Mouse (Mus musculus) heart, embryonic 12.5 days (tissue): Measurements from ENCODE around the gene Asb8. TPM values are rescaled to one million over a fixed set of nuclear protein-coding genes. Genes with fewer than 3 reads are reported as not detected.

Experiments used
- ATAC-seq: fragments of 200-750 bp; cut with Nextera tagmentation; 2 replicates; pipeline ENCODE4 v1.8.0; 2017; ENCODE audit warnings: moderate TSS enrichment, moderate library complexity; ENCODE audit not compliant: insufficient number of reproducible peaks, low FRiP score
- H3K27ac ChIP-seq: fragments of 300-500 bp; sonication (generic); 2 replicates; pipeline ENCODE4 v1.5.1; 2016; ENCODE audit warnings: mild to moderate bottlenecking, moderate library complexity; ENCODE audit not compliant: poor library complexity, severe bottlenecking
- H3K27me3 ChIP-seq: fragments of 300-500 bp; sonication (generic); replicated peaks from 2 replicates; pipeline ENCODE4 v1.6.1; 2016; ENCODE audit warnings: mild to moderate bottlenecking, moderate library complexity
- H3K36me3 ChIP-seq: fragments of 300-500 bp; sonication (generic); 2 replicates; pipeline ENCODE4 v1.6.1; 2016; ENCODE audit warnings: mild to moderate bottlenecking, moderate library complexity
- H3K4me1 ChIP-seq: fragments of 300-500 bp; sonication (generic); replicated peaks from 2 replicates; pipeline ENCODE4 v1.6.1; 2016; ENCODE audit warnings: mild to moderate bottlenecking
- H3K4me2 ChIP-seq: fragments of 300-500 bp; sonication (generic); 2 replicates; pipeline ENCODE4 v1.6.1; 2016; ENCODE audit warnings: mild to moderate bottlenecking, moderate library complexity
- H3K4me3 ChIP-seq: fragments of 300-500 bp; sonication (generic); 2 replicates; pipeline ENCODE4 v1.5.1; 2016; ENCODE audit warnings: mild to moderate bottlenecking
- H3K9ac ChIP-seq: fragments of 300-500 bp; sonication (generic); 2 replicates; pipeline ENCODE4 v1.6.1; 2016; ENCODE audit warnings: mild to moderate bottlenecking, moderate library complexity
- H3K9me3 ChIP-seq: fragments of 300-500 bp; sonication (generic); replicated peaks from 2 replicates; pipeline ENCODE4 v1.6.1; 2016; ENCODE audit warnings: mild to moderate bottlenecking, moderate library complexity
- WGBS: fragments of 180-500 bp; shearing (Covaris S2); methylation state at CpG from one replicate; pipeline ENCODE4 v1.1.7; 2016; 5-methylcytosine and 5-hydroxymethylcytosine counted together
- polyA plus RNA-seq: library from polyadenylated mRNA; unstranded; fragments of >200 nt; fragmentation: Nextera tagmentation; extraction: Ambion mirVana; gene quantifications from 2 replicates; pipeline ENCODE4 v1.2.1, GENCODE M21; 2016

The Asb8 gene
- polyA plus RNA-seq, 1 experiment from 2014 or later = 76.2 TPM

DNA sequence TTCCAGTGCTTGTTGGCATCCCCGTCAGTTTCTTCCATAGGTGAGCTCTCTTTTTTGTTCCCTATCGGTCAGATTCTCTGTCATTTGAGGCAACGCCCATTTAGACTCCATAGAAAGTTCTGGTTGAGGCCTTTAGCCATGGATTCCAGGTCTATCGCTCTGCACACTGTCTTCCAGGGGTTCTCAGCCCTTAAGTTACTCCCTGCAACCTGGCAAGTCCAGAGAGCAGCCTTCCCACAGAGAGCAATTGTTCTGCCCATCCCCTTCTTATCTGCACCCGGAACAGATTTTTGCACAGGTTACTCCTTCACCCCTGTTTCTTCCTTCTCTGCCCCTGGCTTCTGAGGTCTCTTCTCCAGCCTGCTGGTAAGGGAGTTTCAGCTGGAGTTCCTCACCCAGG lies 6.7 kb upstream of the Asb8 start:
- no peak overlapping the region for H3K27ac ChIP-seq
- H3K4me1 ChIP-seq = peaks cover 13% of the 10 kb centered on the region
- 64% methylated on average over 5 of the region's 5 CpGs for WGBS
- H3K36me3 ChIP-seq = no peaks in the 10 kb centered on the region
- no peak for ATAC-seq
- no peak overlapping the region for H3K4me2 ChIP-seq
- H3K9me3 ChIP-seq = no peaks in the 10 kb centered on the region
- no peak overlapping the region for H3K4me3 ChIP-seq
- H3K9ac ChIP-seq = no peak overlapping the region
- H3K27me3 ChIP-seq = peaks cover 75% of the 10 kb centered on the region

DNA sequence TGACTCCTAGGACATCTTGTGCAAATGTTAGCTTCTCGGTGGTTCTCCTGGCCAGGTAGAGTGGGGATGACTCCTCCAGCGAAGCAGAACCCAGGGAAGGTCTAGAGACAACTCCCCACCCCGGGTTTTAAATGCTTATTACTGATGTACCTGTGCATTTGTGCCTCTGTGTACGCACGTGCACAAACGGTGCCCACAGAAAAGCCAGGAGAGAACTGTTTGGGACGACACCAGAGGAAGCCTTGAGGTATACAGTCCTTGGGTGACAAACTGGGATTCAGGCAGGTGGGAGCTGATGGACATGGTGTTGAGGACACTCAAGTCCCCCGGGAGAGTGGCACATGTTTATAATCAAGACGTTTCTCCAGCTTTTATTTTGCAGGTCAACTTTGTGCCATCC lies 5.5 kb upstream of the Asb8 start:
- Histone ChIP-seq H3K4me2 (no peak overlapping the region), H3K9ac (no peak overlapping the region), H3K4me1 (peaks cover 19% of the 10 kb centered on the region), H3K9me3 (no peaks in the 10 kb centered on the region), H3K27me3 (peaks cover 78% of the 10 kb centered on the region), H3K4me3 (no peak overlapping the region), H3K27ac (no peak overlapping the region), H3K36me3 (no peaks in the 10 kb centered on the region)
- ATAC-seq = no peak
- 67% methylated on average over 9 of the region's 9 CpGs for WGBS

DNA sequence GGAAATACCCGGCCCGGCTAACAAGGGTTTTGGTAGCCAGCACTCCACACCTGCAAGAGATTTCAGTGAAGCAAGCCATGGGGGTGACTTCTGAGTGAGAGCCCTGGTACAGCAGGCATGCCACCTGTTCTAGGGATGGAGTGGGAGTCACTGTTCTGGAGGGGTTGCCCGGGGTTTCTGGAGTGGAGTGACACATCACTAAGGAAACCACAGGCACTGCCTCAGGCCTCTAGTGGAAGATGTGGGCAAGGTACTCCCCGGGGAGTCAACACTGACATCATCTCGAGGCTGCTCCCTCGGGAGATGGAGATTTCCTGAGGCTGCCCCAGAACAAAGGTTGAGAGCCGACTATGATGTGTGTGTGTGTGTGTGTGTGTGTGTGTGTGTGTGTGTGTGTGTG lies 4.9 kb upstream of the Asb8 start:
- Histone ChIP-seq H3K27ac (no peak overlapping the region), H3K36me3 (no peaks in the 10 kb centered on the region), H3K4me3 (no peak overlapping the region), H3K9ac (no peak overlapping the region), H3K4me1 (peaks cover 19% of the 10 kb centered on the region), H3K27me3 (peaks cover 84% of the 10 kb centered on the region), H3K9me3 (no peaks in the 10 kb centered on the region), H3K4me2 (no peak overlapping the region)
- WGBS = 36% methylated on average over 7 of the region's 7 CpGs
- ATAC-seq = no peak

DNA sequence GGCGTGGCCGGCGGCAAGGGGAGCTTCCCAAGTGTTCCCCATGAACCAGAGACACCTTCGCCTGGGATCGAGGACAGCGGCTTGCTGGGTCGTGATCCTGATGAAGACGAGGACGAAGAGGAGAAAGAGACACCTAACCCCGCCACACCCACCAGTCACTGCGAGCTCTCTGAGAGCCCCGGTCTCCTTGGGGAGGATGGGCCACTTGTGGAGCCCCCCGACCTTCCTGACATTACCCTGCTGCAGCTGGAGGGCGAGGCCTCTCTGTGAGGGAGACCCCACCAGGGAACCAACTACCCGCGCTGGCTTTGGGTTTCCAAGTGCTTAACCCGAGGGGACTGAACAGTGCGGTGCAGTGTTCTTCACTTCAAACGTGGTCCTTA lies 3.2 kb upstream of the Asb8 start:
- H3K4me1 ChIP-seq = peaks cover 19% of the 10 kb centered on the region
- peaks cover 87% of the 10 kb centered on the region for H3K27me3 ChIP-seq
- no peak overlapping the region for H3K27ac ChIP-seq
- no peak overlapping the region for H3K9ac ChIP-seq
- ATAC-seq = no peak
- H3K9me3 ChIP-seq = no peaks in the 10 kb centered on the region
- no peaks in the 10 kb centered on the region for H3K36me3 ChIP-seq
- peak overlapping the region; percentile 61 for H3K4me3 ChIP-seq
- WGBS = 4% methylated on average over 19 of the region's 19 CpGs
- H3K4me2 ChIP-seq = peak overlapping the region; percentile 93

DNA sequence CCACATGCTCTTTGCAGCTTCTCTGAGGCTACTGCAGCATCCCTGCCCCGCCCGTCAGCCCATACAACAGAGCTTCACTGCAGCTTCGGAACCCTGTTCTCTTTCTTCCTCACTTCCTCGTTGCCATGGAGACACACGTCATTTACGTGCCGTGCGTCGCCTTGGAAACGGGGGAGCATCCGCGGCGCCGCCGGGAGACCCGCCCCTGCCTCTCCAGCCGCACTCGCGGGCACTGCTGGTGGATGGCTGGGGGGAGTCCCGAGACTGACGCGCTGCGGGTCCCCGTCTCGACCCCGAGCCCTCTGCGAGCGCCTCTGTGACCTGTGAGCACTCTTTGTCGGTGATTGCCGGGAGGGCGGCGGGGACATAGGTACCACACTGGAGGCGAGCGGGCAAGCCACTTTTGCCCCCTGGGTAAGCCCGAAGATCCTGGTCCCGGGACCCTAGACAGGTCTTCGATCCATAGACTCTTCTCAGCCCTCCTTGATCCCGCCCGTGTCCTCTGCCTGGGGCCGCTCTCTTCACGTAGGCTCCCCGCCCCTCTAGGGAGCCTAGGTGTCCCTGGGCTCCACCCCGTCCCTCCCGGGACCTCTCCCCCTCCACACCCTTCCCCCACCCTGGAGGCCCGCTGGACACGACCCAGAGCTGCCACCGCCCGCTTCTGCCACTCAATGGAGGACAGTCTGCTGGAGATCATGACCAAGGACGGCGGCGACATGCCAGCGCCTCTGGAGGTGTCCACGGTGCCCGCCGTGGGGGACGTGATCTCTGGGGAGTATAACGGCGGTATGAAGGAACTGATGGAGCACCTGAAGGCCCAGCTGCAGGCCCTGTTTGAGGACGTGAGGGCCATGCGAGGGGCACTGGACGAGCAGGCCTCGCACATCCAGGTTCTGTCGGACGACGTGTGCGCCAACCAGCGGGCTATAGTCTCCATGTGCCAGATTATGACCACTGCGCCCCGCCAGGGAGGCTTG lies 2.5 kb upstream of the Asb8 start:
- no peak overlapping the region for H3K27ac ChIP-seq
- peak overlapping the region; percentile 61 for H3K4me3 ChIP-seq
- peaks cover 19% of the 10 kb centered on the region for H3K4me1 ChIP-seq
- ATAC-seq = peak; percentile 75
- H3K4me2 ChIP-seq = peak overlapping the region; percentile 93
- no peaks in the 10 kb centered on the region for H3K9me3 ChIP-seq
- no peaks in the 10 kb centered on the region for H3K36me3 ChIP-seq
- WGBS = 1% methylated on average over 69 of the region's 69 CpGs
- H3K9ac ChIP-seq = peak overlapping the region; percentile 63
- H3K27me3 ChIP-seq = peaks cover 80% of the 10 kb centered on the region

DNA sequence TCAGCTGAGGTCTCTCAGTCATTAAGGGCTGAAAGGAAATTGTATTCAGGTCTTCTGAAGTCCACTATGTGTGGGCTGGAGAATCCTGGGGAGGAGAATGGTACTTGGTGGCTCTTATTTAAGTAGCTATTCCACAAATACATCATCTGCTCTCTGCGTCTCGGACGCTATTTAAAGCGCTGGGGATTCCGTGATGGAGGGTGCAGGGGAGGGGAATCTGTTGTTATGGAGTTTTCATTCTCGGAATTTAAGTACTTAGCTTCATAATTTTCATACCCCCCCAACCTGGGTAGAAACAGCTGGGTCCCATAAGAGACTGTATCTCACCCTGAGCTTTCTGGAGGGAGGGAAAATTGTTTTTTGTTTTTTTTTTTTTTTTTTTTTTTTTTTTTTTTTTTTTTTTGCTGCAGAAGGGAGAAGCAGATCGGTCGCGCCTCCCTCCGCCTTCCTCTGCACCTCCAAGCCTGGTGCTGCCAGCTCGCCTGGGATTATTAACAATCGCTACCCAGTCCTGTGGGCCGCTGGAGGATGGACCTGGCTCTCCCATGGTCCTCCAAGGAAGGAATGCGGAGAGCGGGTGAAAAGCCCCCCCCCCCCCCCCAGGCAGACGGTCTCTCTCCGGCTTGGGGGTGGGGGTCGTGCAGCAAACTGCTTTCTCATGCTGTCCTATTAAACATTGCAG lies 1.7 kb upstream of the Asb8 start, which contains the start of gene Ccdc184:
Gene Ccdc184, plus strand, starts transcription at position 196 of the 682 bp plus-strand sequence.
- peak within 1 kb of the TSS; percentile 63 for H3K9ac ChIP-seq
- H3K9me3 ChIP-seq = no peaks in the 10 kb centered on the region
- peaks cover 72% of the 10 kb centered on the region for H3K27me3 ChIP-seq
- 4% methylated on average over 18 of the region's 18 CpGs for WGBS
- ATAC-seq = peak; percentile 9; the same call in 1 of the 2 replicates
- H3K36me3 ChIP-seq = no peaks in the 10 kb centered on the region
- H3K4me3 ChIP-seq = peak within 1 kb of the TSS; percentile 61
- no peak within 1 kb of the TSS for H3K27ac ChIP-seq
- peaks cover 26% of the 10 kb centered on the region for H3K4me1 ChIP-seq
- peak within 1 kb of the TSS; percentile 93 for H3K4me2 ChIP-seq

DNA sequence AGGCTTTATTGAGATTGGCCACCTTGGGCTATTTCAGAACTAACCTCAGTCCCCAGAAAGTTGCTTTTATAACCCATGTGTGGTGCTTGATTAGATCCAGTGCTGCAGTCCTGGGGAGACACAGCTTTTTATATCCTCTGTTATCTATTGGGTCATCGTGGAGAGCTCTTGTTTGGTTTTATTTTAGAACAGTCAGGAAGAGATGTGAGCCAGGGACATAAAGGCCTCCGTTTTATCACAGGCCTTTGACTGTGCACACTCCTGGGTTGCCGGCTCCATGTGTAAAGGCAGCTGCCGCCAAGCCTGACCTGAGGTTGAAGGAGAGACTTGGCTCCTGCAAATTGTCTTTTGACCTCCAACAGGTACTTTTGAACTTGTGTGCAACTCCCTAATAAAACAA lies 2.9 kb downstream of the Asb8 start:
- 40% methylated on average over 4 of the region's 4 CpGs for WGBS
- no peak overlapping the region for H3K4me2 ChIP-seq
- ATAC-seq = no peak
- peaks cover 16% of the 10 kb centered on the region for H3K4me1 ChIP-seq
- H3K36me3 ChIP-seq = no peaks in the 10 kb centered on the region
- no peaks in the 10 kb centered on the region for H3K9me3 ChIP-seq
- peak overlapping the region; percentile 51 for H3K27ac ChIP-seq
- no peak overlapping the region for H3K4me3 ChIP-seq
- H3K27me3 ChIP-seq = peaks cover 27% of the 10 kb centered on the region
- H3K9ac ChIP-seq = no peak overlapping the region

DNA sequence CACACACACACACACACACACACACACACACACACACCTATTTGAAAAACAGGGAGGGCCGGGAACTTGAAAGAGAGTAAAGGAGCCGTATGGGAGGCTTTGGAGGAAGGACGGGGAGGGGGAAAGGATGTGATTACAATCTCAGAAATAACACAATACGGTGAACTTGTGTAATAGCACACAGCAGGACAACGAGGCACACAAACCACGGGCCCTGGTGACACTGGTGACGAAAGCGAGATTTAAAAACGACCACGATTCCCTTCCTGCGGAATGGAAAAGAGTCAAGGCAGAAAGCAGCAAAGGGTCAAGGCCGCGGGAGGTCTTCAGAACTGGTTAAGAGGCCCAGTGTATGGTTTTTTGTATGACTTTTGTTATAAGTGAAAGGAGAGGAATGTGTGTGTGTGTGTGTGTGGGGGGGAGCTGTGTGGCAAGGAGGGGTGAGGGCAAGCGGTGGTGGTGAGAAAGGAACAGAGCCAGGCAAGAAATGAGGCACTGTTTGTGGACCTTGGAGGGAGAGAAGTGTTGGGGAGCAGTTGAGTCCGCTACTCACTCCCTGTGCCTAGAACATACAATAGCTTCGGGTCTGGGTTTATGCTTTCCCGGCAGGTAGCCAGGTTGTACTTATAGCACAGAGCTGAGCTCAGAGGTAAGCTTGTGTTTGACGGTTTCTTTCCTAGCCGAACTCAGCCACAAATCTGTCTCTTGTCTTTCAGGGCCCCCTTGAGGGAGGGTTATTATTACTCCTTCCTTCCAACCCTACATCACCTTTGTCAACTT lies 4.2 kb downstream of the Asb8 start:
- no peaks in the 10 kb centered on the region for H3K36me3 ChIP-seq
- no peaks in the 10 kb centered on the region for H3K9me3 ChIP-seq
- no peak overlapping the region for H3K27ac ChIP-seq
- no peak overlapping the region for H3K4me2 ChIP-seq
- H3K4me1 ChIP-seq = 0 out of 2 replicates have a peak, but pooled peaks cover 8% of the 10 kb centered on the region
- 70% methylated on average over 19 of the region's 19 CpGs for WGBS
- H3K27me3 ChIP-seq = peaks cover 18% of the 10 kb centered on the region
- no peak overlapping the region for H3K4me3 ChIP-seq
- ATAC-seq = no peak
- no peak overlapping the region for H3K9ac ChIP-seq

DNA sequence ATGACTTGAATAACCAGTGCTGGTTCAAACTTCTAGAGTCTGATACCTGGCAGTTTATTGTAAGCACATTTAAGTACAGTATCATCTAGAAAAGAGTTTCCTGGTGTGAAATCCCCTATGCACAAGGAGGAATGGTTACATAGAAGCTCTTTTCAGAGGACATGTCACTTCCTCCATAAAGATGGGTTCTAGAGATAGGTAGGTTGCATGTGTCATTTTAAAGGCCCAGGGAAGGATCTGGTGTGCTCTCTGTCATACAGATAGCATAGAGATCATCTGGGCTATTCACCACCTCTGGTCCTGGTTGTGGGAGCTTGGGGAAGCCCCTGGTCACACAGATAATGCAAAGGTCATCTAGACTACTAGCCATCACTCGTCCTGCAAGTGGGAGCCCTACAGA lies 8.2 kb downstream of the Asb8 start:
- H3K4me3 ChIP-seq = no peak overlapping the region
- H3K36me3 ChIP-seq = no peaks in the 10 kb centered on the region
- H3K27me3 ChIP-seq = no peaks in the 10 kb centered on the region
- H3K27ac ChIP-seq = no peak overlapping the region
- no peak overlapping the region for H3K9ac ChIP-seq
- H3K9me3 ChIP-seq = no peaks in the 10 kb centered on the region
- WGBS = 43% methylated on average over 1 of the region's 1 CpGs
- 0 out of 2 replicates have a peak, but pooled peaks cover 2% of the 10 kb centered on the region for H3K4me1 ChIP-seq
- H3K4me2 ChIP-seq = no peak overlapping the region
- ATAC-seq = no peak

DNA sequence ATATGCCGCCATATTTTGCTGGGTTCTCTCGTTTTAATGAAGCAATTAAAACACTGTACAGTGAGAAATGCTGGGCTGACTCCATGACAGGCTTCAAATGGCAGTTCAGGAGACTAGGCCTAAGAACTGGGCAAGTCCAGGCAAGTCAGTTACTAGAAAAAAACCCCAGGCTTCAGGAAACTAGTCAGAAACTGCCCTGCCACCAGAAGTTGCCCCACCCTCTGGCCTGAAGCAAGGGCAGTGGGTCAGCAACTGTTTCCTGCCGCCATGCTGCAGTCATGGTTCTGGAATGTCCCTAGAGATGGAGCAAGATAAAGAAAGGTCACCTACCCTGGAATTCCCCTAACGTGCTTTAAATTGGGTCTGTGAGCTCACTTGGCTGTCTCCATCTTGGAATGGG lies 9.5 kb downstream of the Asb8 start:
- H3K4me3 ChIP-seq = no peak overlapping the region
- no peak overlapping the region for H3K4me2 ChIP-seq
- no peak overlapping the region for H3K9ac ChIP-seq
- no peak for ATAC-seq
- H3K36me3 ChIP-seq = no peaks in the 10 kb centered on the region
- 53% methylated on average over 4 of the region's 4 CpGs for WGBS
- H3K27ac ChIP-seq = no peak overlapping the region
- H3K27me3 ChIP-seq = no peaks in the 10 kb centered on the region
- H3K4me1 ChIP-seq = no peaks in the 10 kb centered on the region
- H3K9me3 ChIP-seq = no peaks in the 10 kb centered on the region

DNA sequence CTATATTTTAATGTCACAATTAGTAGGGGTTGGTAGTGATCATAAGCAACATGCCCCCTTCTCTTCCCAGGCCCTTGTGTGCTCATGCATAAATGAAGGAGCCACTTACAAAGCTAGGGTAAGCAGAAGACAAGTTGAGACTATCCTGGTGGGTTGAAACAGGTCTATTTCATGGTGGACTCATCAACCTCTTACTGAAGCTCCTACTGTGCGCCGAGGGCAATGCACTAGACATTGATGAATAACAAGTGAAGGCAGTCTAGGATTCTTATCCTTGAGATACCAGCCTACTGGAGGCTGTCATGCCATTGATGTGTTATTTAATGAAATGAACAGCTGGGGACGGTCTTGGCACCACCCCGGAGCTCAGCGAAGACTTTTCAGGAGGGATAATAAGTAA lies 10.2 kb downstream of the Asb8 start:
- ATAC-seq = no peak

More for the DNA sequence above, 10.2 kb downstream of the Asb8 start:
- 89% methylated on average over 5 of the region's 5 CpGs for WGBS
- no peak overlapping the region for H3K9ac ChIP-seq
- no peaks in the 10 kb centered on the region for H3K4me1 ChIP-seq
- H3K27ac ChIP-seq = no peak overlapping the region
- no peaks in the 10 kb centered on the region for H3K9me3 ChIP-seq
- H3K36me3 ChIP-seq = no peaks in the 10 kb centered on the region
- H3K27me3 ChIP-seq = no peaks in the 10 kb centered on the region
- H3K4me3 ChIP-seq = no peak overlapping the region
- no peak overlapping the region for H3K4me2 ChIP-seq
